Mouse (Mus musculus): ENCODE measurements around the gene Gm21887. TPM values are rescaled to one million over a fixed set of nuclear protein-coding genes. Genes with fewer than 3 reads are reported as not detected.
"Not testable (repeated sequence)": the region's sequence is repeated elsewhere in the genome, so short reads cannot be mapped to it uniquely, and the experiment has no call there.

The Gm21887 gene
- polyA plus RNA-seq, 1 experiment: 1,607 TPM

DNA sequence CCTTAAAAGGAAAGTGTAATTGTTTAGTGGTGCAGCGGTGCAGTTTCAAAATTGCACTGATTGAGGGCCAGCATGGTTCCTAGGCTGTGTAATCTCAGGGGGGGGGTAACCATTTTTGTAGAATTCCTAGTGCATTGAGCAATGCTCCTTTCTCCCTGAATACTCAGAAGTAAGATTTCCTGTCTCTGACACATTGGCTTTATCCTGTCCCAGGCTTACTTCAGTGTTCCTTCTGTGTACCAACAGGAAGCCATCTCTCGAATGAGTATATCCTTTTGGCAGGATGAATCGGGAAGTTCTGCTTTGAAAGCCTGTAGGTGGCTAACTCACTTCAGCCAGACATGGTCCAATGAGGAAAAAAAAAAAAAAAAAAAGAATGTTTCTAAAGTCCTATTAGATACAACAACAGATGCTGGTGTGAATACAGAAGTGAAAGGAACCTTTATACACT lies 33.8 kb upstream of the Gm21887 start:
- peak; percentile 4 for DNase-seq
- not testable (repeated sequence) for H3K4me1 ChIP-seq (replicated peaks; ENCODE audit: control insufficient read depth, insufficient read depth, low read length); H3K36me3 ChIP-seq (ENCODE audit: control insufficient read depth, insufficient read depth, low read length); H3K4me3 ChIP-seq (ENCODE audit: control insufficient read depth, insufficient read depth, low read length); H3K27me3 ChIP-seq (ENCODE audit: control insufficient read depth, insufficient read depth, low read length); H3K27ac ChIP-seq (ENCODE audit: control insufficient read depth, insufficient read depth, low read length)
- 69% methylated on average over 3 of the region's 3 CpGs for WGBS

DNA sequence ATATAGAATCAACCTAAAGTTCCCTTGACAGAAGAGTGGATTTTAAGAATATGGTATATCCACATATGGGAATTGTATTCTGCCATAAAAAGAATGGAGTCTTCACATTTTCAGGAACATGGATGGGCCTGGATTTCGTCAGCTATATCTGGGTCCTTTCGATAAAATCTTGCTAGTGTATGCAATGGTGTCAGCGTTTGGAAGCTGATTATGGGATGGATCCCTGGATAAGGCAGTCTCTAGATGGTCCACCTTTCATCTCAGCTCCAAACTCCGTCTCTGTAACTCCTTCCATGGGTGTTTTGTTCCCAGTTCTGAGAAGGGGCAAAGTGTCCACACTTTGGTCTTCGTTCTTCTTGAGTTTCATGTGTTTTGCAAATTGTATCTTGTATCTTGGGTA lies 33.1 kb upstream of the Gm21887 start:
- DNase-seq: peak; percentile 2
- not testable (repeated sequence) for H3K27ac ChIP-seq (ENCODE audit: control insufficient read depth, insufficient read depth, low read length)
- 64% methylated on average over 5 of the region's 5 CpGs for WGBS

DNA sequence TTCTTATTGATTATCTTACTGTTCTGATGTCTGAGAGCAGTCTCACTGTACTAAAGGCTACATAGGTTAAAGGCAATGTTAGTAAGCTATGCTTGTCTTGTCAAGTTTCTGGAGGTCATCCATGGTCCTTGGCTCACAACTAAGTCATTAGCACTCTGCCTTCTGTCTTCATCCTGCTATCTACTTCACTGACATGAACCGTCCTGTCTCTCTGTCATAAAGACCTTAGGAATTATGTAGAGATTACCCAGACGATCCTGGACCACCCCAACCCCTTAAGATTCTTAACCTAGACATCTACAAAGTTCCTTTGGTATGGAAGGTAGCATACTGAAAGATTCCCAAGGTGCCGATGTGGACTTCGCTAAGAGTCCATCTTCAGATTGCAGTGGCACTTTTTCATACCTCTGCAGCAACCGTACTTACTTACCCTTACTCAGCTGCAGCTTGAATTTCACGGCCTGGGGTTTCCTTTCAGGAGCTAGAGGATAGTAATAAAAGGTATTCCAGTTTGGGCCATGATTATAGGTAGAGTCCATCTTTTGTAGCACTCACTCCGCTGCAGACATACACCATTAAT lies 31.5 kb upstream of the Gm21887 start:
- H3K4me3 ChIP-seq (ENCODE audit: control insufficient read depth, insufficient read depth, low read length); H3K36me3 ChIP-seq (ENCODE audit: control insufficient read depth, insufficient read depth, low read length); H3K27me3 ChIP-seq (ENCODE audit: control insufficient read depth, insufficient read depth, low read length); H3K27ac ChIP-seq (ENCODE audit: control insufficient read depth, insufficient read depth, low read length); H3K4me1 ChIP-seq (replicated peaks; ENCODE audit: control insufficient read depth, insufficient read depth, low read length): not testable (repeated sequence)
- 93% methylated on average over 7 of the region's 7 CpGs for WGBS
- DNase-seq: peak; percentile 18

More for the DNA sequence above, 33.1 kb upstream of the Gm21887 start:
- not testable (repeated sequence) for H3K36me3 ChIP-seq (ENCODE audit: control insufficient read depth, insufficient read depth, low read length); H3K4me1 ChIP-seq (replicated peaks; ENCODE audit: control insufficient read depth, insufficient read depth, low read length); H3K4me3 ChIP-seq (ENCODE audit: control insufficient read depth, insufficient read depth, low read length); H3K27me3 ChIP-seq (ENCODE audit: control insufficient read depth, insufficient read depth, low read length)

DNA sequence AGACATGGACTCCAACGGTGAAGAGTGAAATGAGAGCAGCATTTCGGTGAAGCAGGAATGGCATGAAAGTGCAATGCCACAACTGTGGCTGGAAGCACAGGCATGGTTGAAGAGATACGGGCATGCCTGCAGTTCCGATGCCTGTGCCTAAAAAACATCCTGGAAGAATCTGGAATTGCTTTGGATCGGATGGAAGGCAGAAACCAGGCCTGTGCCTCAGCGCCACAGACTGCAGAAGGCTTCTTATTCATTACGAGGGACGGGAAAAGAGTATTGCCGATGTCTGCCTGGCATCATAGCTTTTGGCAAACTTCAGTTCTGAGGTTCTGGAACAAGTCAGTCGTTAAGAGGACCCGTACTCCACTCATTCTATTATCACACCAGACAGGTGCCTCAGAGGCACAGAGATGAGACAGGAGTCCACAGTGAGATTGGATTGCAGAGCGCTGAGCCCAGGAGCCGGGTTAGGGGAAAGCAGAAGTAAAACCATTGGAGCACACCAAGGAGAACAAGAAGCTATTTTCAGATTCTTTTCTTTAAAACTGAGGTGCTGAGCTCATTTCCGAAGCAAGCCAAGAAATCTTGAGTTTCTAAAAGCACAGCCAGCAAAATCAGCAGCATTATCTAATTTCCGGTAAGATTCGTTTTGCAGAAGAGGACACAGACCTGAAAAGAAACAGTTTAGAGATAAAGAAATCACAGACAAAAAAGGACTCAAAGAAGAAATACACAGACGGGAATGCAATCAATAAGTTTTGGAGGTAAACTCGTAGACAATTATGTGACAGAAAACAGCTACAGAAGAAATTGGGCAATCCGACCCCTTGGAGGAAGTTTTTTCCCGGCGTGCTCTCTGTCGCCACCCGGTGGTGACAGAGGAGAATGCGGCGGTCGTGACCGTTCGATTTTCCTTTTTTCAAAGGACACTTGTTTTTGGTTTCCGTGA lies 30.8 kb upstream of the Gm21887 start:
- H3K27ac ChIP-seq (ENCODE audit: control insufficient read depth, insufficient read depth, low read length); H3K4me3 ChIP-seq (ENCODE audit: control insufficient read depth, insufficient read depth, low read length); H3K36me3 ChIP-seq (ENCODE audit: control insufficient read depth, insufficient read depth, low read length); H3K27me3 ChIP-seq (ENCODE audit: control insufficient read depth, insufficient read depth, low read length); H3K4me1 ChIP-seq (replicated peaks; ENCODE audit: control insufficient read depth, insufficient read depth, low read length): not testable (repeated sequence)
- 61% methylated on average over 29 of the region's 29 CpGs for WGBS
- DNase-seq: peak; percentile 88

DNA sequence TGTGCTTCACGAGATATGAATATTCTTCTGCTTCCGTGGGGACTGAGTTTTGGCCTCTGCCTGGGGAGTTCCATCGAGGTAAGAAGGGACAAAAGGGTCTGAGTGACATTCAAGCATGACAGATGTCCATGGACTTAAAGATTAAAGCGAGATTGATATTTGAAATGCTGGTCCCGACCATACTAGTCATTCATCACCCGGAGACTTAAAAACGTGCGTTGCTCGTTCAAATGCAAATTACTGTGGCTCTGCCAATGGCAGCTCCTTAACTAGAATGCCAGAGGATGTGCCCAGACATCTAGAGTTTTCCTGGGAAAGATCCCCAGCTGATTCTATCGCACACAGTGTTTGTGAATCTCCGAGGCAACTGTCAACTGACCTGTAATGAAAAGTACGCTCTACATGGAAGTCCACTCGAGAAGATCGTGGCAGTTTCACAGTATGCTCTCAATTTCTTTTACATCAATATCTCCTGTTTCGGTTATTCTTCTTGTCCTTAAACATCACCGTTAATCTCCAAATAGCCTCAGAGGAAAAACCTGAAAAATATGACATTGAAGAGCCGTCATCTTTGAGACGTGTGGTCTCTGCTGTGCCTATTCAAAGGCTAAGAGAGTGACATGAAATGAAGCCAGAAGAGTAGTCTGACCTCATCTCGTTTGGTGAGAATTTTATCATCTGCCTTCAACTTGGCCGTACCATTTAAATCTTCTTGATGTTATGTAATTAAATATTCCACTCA lies 29.8 kb upstream of the Gm21887 start:
- not testable (repeated sequence) for H3K36me3 ChIP-seq (ENCODE audit: control insufficient read depth, insufficient read depth, low read length); H3K4me1 ChIP-seq (replicated peaks; ENCODE audit: control insufficient read depth, insufficient read depth, low read length); DNase-seq; H3K27ac ChIP-seq (ENCODE audit: control insufficient read depth, insufficient read depth, low read length); H3K4me3 ChIP-seq (ENCODE audit: control insufficient read depth, insufficient read depth, low read length); H3K27me3 ChIP-seq (ENCODE audit: control insufficient read depth, insufficient read depth, low read length)
- 87% methylated on average over 20 of the region's 20 CpGs for WGBS

DNA sequence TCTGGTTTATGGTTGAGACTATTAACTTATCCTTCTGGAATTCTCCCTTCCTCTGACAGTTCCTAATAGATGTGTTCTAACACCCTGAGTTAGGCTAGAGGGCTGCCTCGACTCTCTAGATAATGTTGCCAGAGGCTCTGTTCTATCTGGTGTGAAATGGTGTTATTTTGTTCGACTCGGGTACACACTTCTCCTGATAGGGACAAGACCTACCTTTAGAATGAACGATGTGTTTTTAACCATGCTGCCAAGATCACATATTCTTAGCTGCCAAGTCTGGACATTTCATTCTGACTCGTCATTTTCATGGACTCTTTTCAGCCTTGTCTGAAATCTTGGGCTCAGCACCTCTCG lies 29.3 kb upstream of the Gm21887 start:
- 86% methylated on average over 6 of the region's 6 CpGs for WGBS
- DNase-seq: peak; percentile 13
- not testable (repeated sequence) for H3K36me3 ChIP-seq (ENCODE audit: control insufficient read depth, insufficient read depth, low read length); H3K4me3 ChIP-seq (ENCODE audit: control insufficient read depth, insufficient read depth, low read length); H3K27me3 ChIP-seq (ENCODE audit: control insufficient read depth, insufficient read depth, low read length); H3K4me1 ChIP-seq (replicated peaks; ENCODE audit: control insufficient read depth, insufficient read depth, low read length); H3K27ac ChIP-seq (ENCODE audit: control insufficient read depth, insufficient read depth, low read length)

DNA sequence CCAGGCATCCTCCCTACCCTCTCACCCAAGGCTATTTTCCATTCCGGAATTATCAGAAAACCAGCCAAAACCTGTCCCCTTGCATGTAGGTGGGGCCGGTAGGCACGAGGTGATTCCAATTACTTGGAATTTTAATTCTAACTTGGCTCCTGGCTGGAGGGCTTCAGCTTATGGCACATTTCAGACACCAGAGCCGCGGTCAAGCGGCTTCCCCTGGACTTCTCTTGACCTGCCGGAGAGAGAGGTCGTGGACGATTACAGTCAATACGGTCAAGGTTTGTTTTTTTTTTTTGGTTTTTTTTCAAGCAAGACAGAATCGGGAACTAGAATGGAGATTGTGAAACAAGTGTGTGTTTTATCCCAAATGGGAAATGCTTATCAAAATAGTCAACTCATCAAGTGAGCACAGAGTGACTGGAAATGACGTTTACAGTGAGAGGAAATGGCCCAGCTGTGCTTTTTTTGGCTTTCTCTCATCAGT lies 28.6 kb upstream of the Gm21887 start:
- Histone ChIP-seq H3K27ac (ENCODE audit: control insufficient read depth, insufficient read depth, low read length) (no peak overlapping the region), H3K4me3 (ENCODE audit: control insufficient read depth, insufficient read depth, low read length) (no peak overlapping the region), H3K4me1 (replicated peaks; ENCODE audit: control insufficient read depth, insufficient read depth, low read length) (no peaks in the 10 kb centered on the region), H3K36me3 (ENCODE audit: control insufficient read depth, insufficient read depth, low read length) (peaks cover 12% of the 10 kb centered on the region; the same call in 1 of the 2 replicates), H3K27me3 (ENCODE audit: control insufficient read depth, insufficient read depth, low read length) (no peaks in the 10 kb centered on the region)
- DNase-seq: peak; percentile 10
- 89% methylated on average over 12 of the region's 12 CpGs for WGBS
- no peak for TF ChIP-seq POLR2A (IDR thresholded peaks at IDR 0.05; ENCODE audit: control insufficient read depth, extremely low read depth, insufficient read depth, low read length, poor library complexity)
- TF ChIP-seq CTCF (IDR thresholded peaks at IDR 0.05; ENCODE audit: borderline replicate concordance, control insufficient read depth, extremely low read depth, insufficient read depth, low read length, poor library complexity): no peak

DNA sequence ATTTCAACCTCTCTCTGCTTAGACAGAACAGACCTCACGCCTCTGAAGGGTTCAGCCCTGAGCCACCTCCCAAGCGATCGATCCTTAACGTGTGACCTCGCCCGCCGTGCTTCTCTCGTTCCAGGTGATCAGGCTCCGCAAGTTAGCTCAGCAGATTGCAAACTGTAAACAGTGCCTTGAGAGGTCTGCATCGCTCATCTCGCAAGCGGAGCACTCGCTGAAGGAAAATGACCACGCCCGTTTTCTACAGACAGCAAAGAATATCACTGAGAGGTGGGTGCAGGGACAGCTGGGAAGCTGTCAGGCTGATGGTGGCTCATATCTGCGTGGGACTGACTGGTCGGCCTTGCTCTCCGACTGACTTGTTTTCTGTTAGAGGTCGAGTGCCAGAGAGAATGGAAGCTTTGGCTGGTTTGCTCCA lies 27.7 kb upstream of the Gm21887 start:
- not testable (repeated sequence) for H3K27ac ChIP-seq (ENCODE audit: control insufficient read depth, insufficient read depth, low read length); DNase-seq; H3K4me3 ChIP-seq (ENCODE audit: control insufficient read depth, insufficient read depth, low read length); H3K4me1 ChIP-seq (replicated peaks; ENCODE audit: control insufficient read depth, insufficient read depth, low read length); H3K27me3 ChIP-seq (ENCODE audit: control insufficient read depth, insufficient read depth, low read length)
- peaks cover 12% of the 10 kb centered on the region; the same call in 1 of the 2 replicates for H3K36me3 ChIP-seq (ENCODE audit: control insufficient read depth, insufficient read depth, low read length)
- 94% methylated on average over 19 of the region's 19 CpGs for WGBS

DNA sequence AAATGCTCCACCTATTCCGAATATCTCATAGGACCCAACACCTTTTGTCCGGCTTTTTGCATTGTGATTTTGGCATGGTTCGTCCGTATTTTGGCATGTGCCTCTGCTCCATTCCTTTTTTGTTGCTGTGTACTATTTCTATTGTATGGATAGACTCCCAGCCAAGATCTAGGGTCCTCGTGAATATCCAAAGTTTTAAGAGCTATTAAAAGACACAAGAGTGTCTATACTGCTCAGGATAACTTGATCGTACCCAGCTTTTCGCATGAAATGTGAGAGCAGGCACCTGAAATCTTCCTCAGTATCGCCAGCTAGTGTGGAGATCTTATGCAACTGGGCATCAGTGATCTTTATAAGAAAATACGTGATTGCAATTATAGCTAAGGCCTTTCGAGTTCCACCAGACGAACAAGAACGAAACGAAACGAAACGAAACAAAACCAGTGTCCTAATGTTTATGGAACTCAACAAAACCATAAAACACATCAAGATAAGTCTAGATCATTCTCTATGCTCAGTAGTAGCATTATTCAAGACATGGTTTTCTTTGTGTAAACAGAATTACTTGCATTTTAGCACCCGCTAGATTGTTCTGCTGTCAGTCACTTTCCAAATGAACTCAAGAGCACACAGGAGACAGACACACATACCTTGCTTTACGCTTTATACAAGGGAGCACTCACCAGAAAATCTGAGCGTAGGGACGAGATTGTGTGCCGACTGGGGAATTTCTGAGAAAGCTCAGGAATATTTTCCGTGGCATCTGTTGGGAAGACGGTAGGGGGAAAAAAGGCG lies 26.7 kb upstream of the Gm21887 start:
- H3K4me3 ChIP-seq (ENCODE audit: control insufficient read depth, insufficient read depth, low read length): not testable (repeated sequence)

More for the DNA sequence above, 26.7 kb upstream of the Gm21887 start:
- whole genome bisulfite sequencing: 93% methylated on average over 23 of the region's 23 CpGs
- peaks cover 12% of the 10 kb centered on the region; the same call in 1 of the 2 replicates for H3K36me3 ChIP-seq (ENCODE audit: control insufficient read depth, insufficient read depth, low read length)
- not testable (repeated sequence) for H3K27ac ChIP-seq (ENCODE audit: control insufficient read depth, insufficient read depth, low read length); H3K4me1 ChIP-seq (replicated peaks; ENCODE audit: control insufficient read depth, insufficient read depth, low read length); H3K27me3 ChIP-seq (ENCODE audit: control insufficient read depth, insufficient read depth, low read length)
- DNase-seq: peak; percentile 4

All from thymus, adult 2 months (tissue).